ENCODE assay signal across 8 mouse cellular contexts in the genomic region with DNA sequence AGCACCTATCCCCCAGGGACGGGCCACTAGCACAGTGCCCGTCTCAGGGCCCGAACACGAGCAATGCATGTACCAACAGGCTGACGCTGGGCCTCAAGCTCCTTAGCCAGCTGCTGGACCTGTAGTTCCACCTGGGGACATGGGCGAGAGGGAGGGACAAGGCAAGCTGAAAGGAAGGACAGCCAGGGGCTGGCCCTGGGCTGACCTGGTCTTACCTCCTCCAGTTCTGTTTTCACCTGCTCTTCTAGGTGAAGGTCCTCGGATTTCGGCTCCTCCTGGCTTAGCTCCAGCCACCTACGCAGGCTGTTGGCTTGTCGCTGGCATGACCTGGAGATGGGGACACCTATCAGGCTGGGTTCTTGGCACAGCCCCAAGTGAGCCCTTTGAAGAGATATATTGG.
DNase-seq lines count a peak whose midpoint lies in the region; ATAC-seq and TF ChIP-seq lines count a peak whose summit lies in the region.
"Not testable (repeated sequence)": the region's sequence is repeated elsewhere in the genome, so short reads cannot be mapped to it uniquely, and the experiment has no call there.

No protein-coding gene starts in this region.

- TF ChIP-seq EP300 in heart, adult 2 months (IDR thresholded peaks at IDR 0.05; ENCODE audit: insufficient read depth, low read depth, low read length), result not testable (repeated sequence)

- intact Hi-C loops in heart, adult 2 months (cut with DNase I); left cerebral cortex, postnatal 14 days (cut with DNase I): not testable (repeated sequence)

- not testable (repeated sequence) for H3K4me2 ChIP-seq in intestine, postnatal 0 days (replicated peaks; ENCODE audit: low read depth)

- peak; percentile 3 for ATAC-seq in erythroid progenitor cell, adult 5-6 weeks (replicated peaks; ENCODE audit: low FRiP score, poor library complexity, severe bottlenecking)
- peak; percentile 47 for ATAC-seq in intestine, postnatal 0 days

- TF ChIP-seq POLR2A in heart, adult 2 months (IDR thresholded peaks at IDR 0.05; ENCODE audit: insufficient read depth, low read depth, low read length), result not testable (repeated sequence)

- H3K36me3 ChIP-seq in heart, adult 2 months (ENCODE audit: control insufficient read depth, insufficient read depth, low read length); intestine, postnatal 0 days (ENCODE audit: control insufficient read depth, insufficient read depth): not testable (repeated sequence)

- H3K27ac ChIP-seq in heart, adult 2 months; intestine, postnatal 0 days (ENCODE audit: low read depth, low read length): not testable (repeated sequence)

- H3K9me3 ChIP-seq in intestine, postnatal 0 days (ENCODE audit: control insufficient read depth), result peaks cover 20% of the 10 kb centered on the region

- TF ChIP-seq CTCF in heart, adult 2 months (IDR thresholded peaks at IDR 0.05); intestine, postnatal 0 days (IDR thresholded peaks at IDR 0.05; ENCODE audit: low read depth): not testable (repeated sequence)

- not testable (repeated sequence) for H3K4me1 ChIP-seq in heart, adult 2 months (ENCODE audit: control insufficient read depth, insufficient read depth, low read length); intestine, postnatal 0 days (replicated peaks; ENCODE audit: control insufficient read depth, insufficient read depth, low read length)

- 87% methylated on average over 10 of the region's 10 CpGs for WGBS in heart, adult 2 months
- WGBS in intestine, postnatal 0 days, result 93% methylated on average over 9 of the region's 10 CpGs

- H3K79me2 ChIP-seq in heart, adult 2 months (replicated peaks; ENCODE audit: control insufficient read depth, insufficient read depth, low read length), result not testable (repeated sequence)

- H3K9ac ChIP-seq in heart, adult 2 months (ENCODE audit: low read depth, low read length); intestine, postnatal 0 days (ENCODE audit: low read depth, low read length): not testable (repeated sequence)

- not testable (repeated sequence) for H3K27me3 ChIP-seq in heart, adult 2 months (ENCODE audit: control insufficient read depth, insufficient read depth, low read length); intestine, postnatal 0 days (replicated peaks; ENCODE audit: control insufficient read depth, insufficient read depth, low read length)

- peak; percentile 72 for DNase-seq in adrenal gland, adult 8-10 months
- peak; percentile 75 to 82 for DNase-seq in heart, adult 2 months
- peak; percentile 63 to 92 for DNase-seq in left cerebral cortex, postnatal 14 days (ENCODE audit: low spot score in 2 of 2)
- peak; percentile 76 for DNase-seq in lung, postnatal 25 days (ENCODE audit: low spot score)
- DNase-seq in right cerebral cortex, adult 2 months (ENCODE audit: low spot score in 2 of 2), result peak; percentile 40 to 53
- DNase-seq in urinary bladder, postnatal 10 days (ENCODE audit: low spot score), result peak; percentile 88

- not testable (repeated sequence) for H3K4me3 ChIP-seq in heart, adult 2 months; intestine, postnatal 0 days (ENCODE audit: low read depth, low read length)
